Mouse (Mus musculus) frontal cortex, postnatal 25 days (tissue): ENCODE data around the gene Gm3404.
A peak's percentile ranks its signal among the peaks of the same experiment; 100 is the strongest.
"Not testable (repeated sequence)": the region's sequence is repeated elsewhere in the genome, so short reads cannot be mapped to it uniquely, and the experiment has no call there.

Experiments used
- DNase-seq, 2 experiments: peaks; one replicate each; pipeline ENCODE4 v3.0.0; 2022; ENCODE audit warnings: low spot score in 2 of 2

Gene Gm3404

GRCm38 (mm10) chr5:146525501-146525900, at the start of gene Gm3404:
Gm3404 (plus strand) TSS chr5:146525801.
- DNase-seq = not testable (repeated sequence)

GRCm38 (mm10) chr5:146479564-146479963, 46.0 kb upstream of the Gm3404 start:
- DNase-seq = peak in 1 of 2 experiments; percentile 39

- not testable (repeated sequence) for DNase-seq
These were observed 43.9 kb upstream of the Gm3404 start, which contains the start of gene Gm6408 for GRCm38 (mm10) chr5:146481665-146482064. Gm6408 (plus strand) TSS chr5:146481965.

GRCm38 (mm10) chr5:146488959-146489358, 36.6 kb upstream of the Gm3404 start:
- not testable (repeated sequence) for DNase-seq

- DNase-seq = not testable (repeated sequence)
These were observed 34.5 kb upstream of the Gm3404 start, which contains the start of gene Gm6370 for GRCm38 (mm10) chr5:146491063-146491462. Gm6370 (plus strand) TSS chr5:146491363.

GRCm38 (mm10) chr5:146502099-146502498, 23.5 kb upstream of the Gm3404 start, which contains the start of gene 4930449I24Rik:
4930449I24Rik (plus strand) TSS chr5:146502399.
- not testable (repeated sequence) for DNase-seq

- DNase-seq = not testable (repeated sequence)
These were observed 11.8 kb upstream of the Gm3404 start, which contains the start of gene Gm3402 for GRCm38 (mm10) chr5:146513823-146514222. Gm3402 (plus strand) TSS chr5:146514123.

GRCm38 (mm10) chr5:146537347-146537746, 11.7 kb downstream of the Gm3404 start, which contains the start of gene Gm3409:
Gm3409 (plus strand) TSS chr5:146537647.
- not testable (repeated sequence) for DNase-seq

- DNase-seq = not testable (repeated sequence)
These were observed 30.2 kb downstream of the Gm3404 start, which contains the start of gene Gm3415 for GRCm38 (mm10) chr5:146555836-146556235. Gm3415 (plus strand) TSS chr5:146556136.

GRCm38 (mm10) chr5:146564259-146564658, 38.7 kb downstream of the Gm3404 start:
- DNase-seq = no peak

GRCm38 (mm10) chr5:146567054-146567453, 41.5 kb downstream of the Gm3404 start:
- no peak for DNase-seq

- DNase-seq = not testable (repeated sequence)
These were observed 44.6 kb downstream of the Gm3404 start for GRCm38 (mm10) chr5:146570179-146570578.

GRCm38 (mm10) chr5:146571830-146572734, 46.5 kb downstream of the Gm3404 start:
- peak in 1 of 2 experiments; percentile 34 for DNase-seq

GRCm38 (mm10) chr5:146572735-146573042, 47.1 kb downstream of the Gm3404 start:
- not testable (repeated sequence) for DNase-seq

- DNase-seq = no peak
These were observed 51.1 kb downstream of the Gm3404 start for GRCm38 (mm10) chr5:146576668-146577067.
